Mouse (Mus musculus) adrenal gland, adult 2 months (tissue): ENCODE results near the gene Scamp5. TPM values are rescaled to one million over a fixed set of nuclear protein-coding genes. Genes with fewer than 3 reads are reported as not detected.
A peak's percentile ranks its signal among the peaks of the same experiment; 100 is the strongest.

Experiments
- DNase-seq: peaks from one replicate; pipeline ENCODE4 v3.0.0; 2021
- long read RNA-seq: library from polyadenylated mRNA; stranded (forward); transcript quantifications from one replicate; pipeline ENCODE4 v2.0.0, GENCODE M21; 2021
- polyA plus RNA-seq: library from polyadenylated mRNA; depleted of rRNA; stranded (reverse); fragments of >200 nt; gene quantifications from 2 replicates; pipeline ENCODE4 v1.2.3, GENCODE M21; 2012; rRNA removed
- total RNA-seq, 2 experiments: library from RNA; stranded (reverse); gene quantifications; 2 replicates each; pipeline ENCODE4 v1.2.3; 2021

The Scamp5 gene
- 10 to 100 TPM in 1 of 2 experiments, 1 to 10 TPM in 1; 8.4 to 18.1 TPM for total RNA-seq
- polyA plus RNA-seq, result 21.0 and 21.7 TPM in 2 replicates
- long read RNA-seq, partial matches to known transcripts, result 0 of 16 reads
- long read RNA-seq, other reads (novel, unspliced or antisense), result 11 of 16 reads

- DNase-seq, result peak; percentile 91
Measured at GRCm38 (mm10) chr9:57467896-57468549, at the start of gene Scamp5. Gene Scamp5, minus strand, starts transcription at chr9:57468060.

DNA sequence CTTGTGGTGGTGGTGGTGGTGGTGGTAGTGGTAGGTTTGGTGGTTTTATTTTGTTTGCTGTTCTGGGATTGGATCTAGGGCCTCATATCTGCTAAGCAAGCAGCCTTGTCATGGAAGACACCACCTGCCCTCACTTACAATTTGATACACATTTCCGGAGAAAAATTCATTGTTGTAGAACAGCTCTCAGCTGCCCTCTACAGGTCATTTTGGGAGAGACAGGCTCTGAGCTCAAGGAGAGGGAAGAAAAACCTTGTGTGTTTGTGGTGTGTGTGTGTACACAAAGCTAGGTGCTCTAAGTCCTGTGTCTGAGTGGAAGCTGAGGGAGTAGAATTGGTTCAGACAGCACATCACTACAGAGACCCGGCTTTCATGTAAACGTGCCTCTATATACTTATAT lies 49.3 kb upstream of the Scamp5 start:
- no peak for DNase-seq

DNA sequence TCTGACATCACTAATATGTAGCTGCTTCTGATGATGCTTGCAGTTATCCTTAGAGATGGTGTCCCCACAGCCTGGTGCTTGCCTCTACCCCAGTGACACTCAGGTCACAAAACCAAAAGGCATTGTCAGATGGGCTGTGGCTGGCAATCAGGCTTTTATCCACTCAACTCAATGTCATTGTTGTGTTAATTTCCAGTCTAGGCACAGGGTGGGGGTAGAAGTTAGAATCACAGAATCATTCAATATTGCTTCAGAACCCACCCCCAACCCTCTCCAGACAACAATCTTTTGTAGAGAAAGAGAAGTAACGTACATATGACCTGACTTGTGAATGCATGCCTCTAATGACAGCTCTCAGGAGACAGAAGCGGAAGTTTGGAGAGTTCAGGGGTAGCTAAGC lies 42.7 kb upstream of the Scamp5 start:
- no peak for DNase-seq

DNA sequence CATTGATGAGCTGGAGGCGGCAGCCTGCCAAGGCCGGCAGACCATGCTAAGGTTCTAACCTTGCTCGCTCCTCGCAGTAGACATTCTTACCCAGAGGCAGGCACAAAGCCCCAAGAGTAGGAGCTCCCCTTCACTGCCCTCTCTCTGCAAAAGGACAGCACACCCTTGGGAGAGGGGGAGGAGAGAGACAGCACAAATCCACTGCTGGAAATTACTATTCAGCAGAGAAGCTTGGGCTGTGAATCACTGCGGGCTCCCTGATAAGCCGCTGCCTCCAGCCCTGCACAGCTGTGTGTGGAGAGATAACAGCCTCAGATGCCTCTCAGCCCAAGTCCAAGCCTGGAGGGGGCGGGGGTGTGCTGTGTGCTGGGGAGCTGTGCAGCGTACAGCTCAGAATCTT lies 37.8 kb upstream of the Scamp5 start:
- peak; percentile 87 for DNase-seq

GRCm38 (mm10) chr9:57504891-57505290 lies 37.0 kb upstream of the Scamp5 start:
- no peak for DNase-seq

GRCm38 (mm10) chr9:57504381-57504700 lies 36.5 kb upstream of the Scamp5 start:
- peak; percentile 71 for DNase-seq

DNA sequence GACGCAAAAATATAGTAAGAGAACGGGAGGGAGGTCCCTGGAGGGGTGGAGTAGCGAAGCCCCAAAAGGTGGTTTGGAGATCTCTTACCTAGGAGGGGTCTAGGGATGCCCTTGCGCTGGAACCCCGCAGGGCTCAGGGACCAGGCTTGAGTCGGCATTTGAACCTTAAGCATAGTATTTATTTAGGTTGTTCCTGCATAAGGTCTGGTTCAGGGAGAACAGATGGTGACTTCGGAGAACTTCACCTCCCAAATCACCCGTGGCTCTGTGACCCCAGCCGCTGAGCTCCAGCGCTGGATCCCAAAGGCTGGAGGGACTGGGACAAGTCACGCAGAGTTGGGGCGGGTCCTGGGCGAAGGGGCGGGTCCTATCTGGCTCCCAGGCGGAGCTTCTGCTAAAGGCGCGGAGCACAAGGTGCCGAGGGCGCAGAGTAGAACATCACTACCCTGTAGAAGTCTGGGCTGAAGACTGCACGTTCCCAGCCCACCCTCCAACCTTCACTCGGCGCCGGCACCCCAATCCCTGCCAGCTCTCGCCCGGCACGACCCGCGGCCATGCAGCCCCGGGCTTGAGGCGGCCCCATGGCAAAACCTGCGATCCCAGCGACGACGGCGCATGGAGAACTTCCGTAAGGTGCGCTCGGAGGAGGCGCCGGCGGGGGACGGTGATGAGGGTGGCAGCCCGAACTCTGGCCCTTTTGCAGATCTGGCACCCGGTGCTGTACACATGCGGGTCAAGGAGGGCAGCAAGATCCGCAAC lies 35.9 kb upstream of the Scamp5 start, which contains the start of gene Rpp25:
TSS of gene Rpp25 (plus strand) at position 405 of the 759 bp plus-strand sequence.
- peak; percentile 87 for DNase-seq

GRCm38 (mm10) chr9:57502911-57503621 lies 35.2 kb upstream of the Scamp5 start:
- peak; percentile 49 for DNase-seq

DNA sequence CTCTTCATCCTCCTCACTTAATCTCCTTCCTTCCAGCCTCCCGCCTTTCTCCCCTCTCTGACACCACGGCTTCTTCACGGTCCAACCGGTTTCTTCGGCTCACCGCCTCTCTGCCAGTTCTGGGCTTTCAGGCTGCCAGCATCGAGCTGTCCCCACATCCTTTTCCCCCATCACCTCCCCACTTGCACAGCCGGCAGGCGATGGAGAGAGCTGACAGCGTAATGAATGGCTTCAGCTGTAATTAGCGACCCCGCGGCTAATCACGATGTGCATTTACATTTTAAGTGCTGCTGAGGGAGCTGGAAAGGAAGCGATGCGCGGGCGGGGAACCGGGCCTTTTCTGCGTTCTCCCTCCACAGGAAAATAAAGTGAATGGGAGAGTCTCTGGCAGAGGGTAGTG lies 34.0 kb upstream of the Scamp5 start:
- DNase-seq, result no peak

DNA sequence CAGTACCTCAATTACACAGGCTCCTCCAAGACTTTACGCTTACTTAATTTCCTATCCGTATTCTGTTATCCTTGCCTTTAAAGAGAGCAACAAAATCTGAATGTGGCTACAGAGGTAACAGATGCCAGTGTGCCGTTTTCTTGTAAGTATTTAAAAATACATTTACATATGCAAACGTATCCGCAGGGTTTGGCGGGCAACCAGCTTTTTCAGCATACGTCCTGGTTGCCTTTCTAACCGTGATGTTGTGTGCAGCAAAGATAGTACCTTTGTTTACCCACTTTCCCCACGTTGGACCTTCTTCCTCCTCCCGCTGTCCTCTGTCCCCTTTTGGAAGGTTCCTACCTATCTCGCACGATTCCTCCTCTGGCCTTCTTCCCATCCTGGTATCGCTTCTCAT lies 33.6 kb upstream of the Scamp5 start:
- DNase-seq, result no peak

GRCm38 (mm10) chr9:57498536-57498935 lies 30.7 kb upstream of the Scamp5 start:
- no peak for DNase-seq

GRCm38 (mm10) chr9:57497236-57497635 lies 29.4 kb upstream of the Scamp5 start:
- DNase-seq, result no peak

GRCm38 (mm10) chr9:57494970-57495369 lies 27.1 kb upstream of the Scamp5 start:
- DNase-seq, result no peak

DNA sequence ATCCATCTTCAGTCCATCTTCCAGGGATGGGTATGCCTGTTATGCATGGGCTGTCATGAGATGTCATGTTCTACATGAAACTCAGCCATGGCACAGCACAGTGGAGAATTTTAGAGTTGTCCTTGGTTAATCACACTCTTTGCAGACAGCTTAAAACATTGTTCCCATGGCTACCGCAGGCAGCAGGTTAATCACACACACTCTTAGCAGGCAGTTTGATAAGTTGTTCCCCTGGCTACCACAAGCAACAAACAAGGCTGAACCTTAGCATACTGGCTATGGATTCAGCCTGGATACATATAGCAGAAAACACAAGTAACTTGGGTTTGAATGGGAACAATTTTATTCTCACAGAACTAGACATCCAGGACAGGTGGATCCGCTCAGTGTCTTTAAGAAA lies 25.7 kb upstream of the Scamp5 start:
- no peak for DNase-seq

DNA sequence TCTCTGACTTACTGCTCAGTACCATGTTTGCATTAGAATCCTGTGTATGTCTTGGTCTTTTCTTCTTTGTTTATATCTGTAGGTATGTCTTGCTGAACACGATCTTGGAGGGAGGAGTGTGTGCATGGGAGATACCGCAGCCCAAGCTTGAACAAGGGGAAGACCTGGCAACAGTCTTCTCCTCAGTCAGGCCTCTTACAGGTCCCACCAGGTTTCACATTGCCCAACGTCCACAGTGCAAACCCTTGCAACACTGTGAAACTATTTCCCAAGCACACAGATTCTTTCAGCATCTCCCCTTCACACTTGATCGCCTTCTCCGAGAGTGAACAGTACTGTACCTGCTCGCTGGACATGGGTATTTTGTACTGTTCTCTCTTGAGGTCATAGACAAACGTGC lies 19.9 kb upstream of the Scamp5 start:
- no peak for DNase-seq

GRCm38 (mm10) chr9:57485774-57486173 lies 17.9 kb upstream of the Scamp5 start:
- peak; percentile 82 for DNase-seq

DNA sequence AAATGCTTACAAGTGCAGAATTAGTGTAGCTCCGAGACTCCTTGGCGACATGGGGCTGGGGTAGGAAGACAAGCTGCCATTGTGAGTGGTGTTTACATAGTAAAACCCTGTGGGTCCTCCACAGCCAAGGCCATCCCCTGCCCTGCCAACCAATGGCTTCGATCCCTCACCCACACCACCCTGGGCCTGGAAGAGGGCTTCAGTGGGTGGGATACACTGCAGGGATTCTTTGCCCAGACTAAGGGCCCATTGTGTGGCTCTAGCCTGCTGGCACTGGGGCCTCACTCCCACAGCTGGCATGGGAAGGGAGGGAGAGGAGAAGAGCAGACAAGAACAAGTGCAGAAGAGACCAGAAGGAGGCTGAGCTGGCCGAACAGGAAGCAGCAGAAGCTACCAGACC lies 1.1 kb upstream of the Scamp5 start:
- no peak for DNase-seq

GRCm38 (mm10) chr9:57467271-57467771 lies 539 bp downstream of the Scamp5 start:
- peak; percentile 25 for DNase-seq

DNA sequence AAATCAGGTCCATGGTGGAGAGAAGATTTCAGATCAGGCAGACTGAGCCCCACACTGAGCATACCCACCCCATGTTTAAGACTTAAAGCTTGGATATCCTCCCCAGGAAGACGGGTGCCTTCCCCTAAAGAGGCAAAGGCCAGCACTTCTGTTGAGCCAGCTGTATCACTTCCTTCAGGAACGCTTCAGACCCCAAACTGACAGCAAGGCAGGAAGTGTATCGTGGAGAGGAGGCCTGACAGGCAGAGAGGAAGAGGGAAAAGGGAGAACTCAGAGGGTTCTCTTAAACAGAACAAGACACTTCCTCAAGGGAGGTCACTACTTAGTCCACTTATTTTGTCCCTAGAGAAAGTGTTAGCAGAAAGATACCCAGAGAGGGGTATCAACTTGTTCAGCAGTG lies 1.8 kb downstream of the Scamp5 start:
- no peak for DNase-seq

GRCm38 (mm10) chr9:57462866-57463265 lies 5.0 kb downstream of the Scamp5 start:
- no peak for DNase-seq

- DNase-seq, result no peak
Measured at GRCm38 (mm10) chr9:57459707-57460106, 8.2 kb downstream of the Scamp5 start.

- DNase-seq, result no peak
Measured at GRCm38 (mm10) chr9:57453516-57453915, 14.3 kb downstream of the Scamp5 start.
